ENCODE assay signal across 8 mouse cellular contexts in the genomic region with DNA sequence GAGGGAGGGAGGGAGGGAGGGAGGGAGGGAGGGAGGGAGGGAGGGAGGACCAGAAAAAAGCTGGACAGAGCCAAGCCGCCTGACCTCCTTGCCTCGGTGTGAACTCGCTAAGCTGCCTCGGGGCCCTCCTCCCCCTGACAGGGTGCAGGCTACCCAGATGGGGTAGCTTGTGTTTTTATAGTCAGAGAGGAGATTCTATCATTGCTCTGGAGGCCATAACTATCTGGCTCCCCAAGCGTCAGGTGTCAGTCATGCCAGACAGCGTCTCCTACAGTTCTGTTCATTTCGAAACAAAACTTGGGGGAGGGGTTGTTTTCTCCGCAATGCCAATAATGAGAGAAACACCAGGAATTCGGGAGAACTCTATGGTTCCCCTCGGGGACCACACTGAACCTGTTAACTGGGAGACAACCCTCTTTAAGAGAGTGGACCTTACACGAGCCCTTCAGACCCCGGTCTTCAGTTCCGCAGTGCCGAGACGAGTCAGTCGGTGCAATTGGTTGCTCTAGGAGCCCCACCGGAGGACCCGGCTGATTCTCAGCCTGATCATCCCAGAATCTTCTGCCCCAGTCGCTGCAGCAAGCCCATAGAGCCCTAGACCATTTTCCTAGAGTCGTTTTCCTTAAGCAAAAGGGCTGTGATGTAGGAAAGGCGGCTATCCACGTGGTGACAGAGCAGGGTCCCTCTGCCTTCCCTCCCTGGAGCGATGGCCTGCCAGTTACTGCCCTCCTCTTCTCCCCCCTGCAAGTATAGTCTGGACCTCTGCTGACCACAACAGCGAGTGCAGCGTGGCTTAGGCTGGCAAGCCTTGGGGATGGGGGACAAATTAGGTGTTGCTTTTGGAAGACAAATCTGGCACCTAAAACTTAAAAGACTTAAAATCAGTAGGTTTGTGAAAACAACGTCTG. TPM values are rescaled to one million over a fixed set of nuclear protein-coding genes. Genes with fewer than 3 reads are reported as not detected.
DNase-seq lines count a peak whose midpoint lies in the region; ATAC-seq and TF ChIP-seq lines count a peak whose summit lies in the region.

No protein-coding gene starts in this region.

- H3K27ac ChIP-seq in heart, postnatal 0 days (ENCODE audit: low read depth) = no peak overlapping the region
- no peak overlapping the region for H3K27ac ChIP-seq in liver, embryonic 16.5 days (ENCODE audit: low read length)

- peaks cover 72% of the 10 kb centered on the region for H3K27me3 ChIP-seq in megakaryocyte, embryonic 14.5 days (replicated peaks)
- peaks cover 61% of the 10 kb centered on the region for H3K27me3 ChIP-seq in heart, postnatal 0 days (ENCODE audit: control insufficient read depth, insufficient read depth, low read length)
- peaks cover 55% of the 10 kb centered on the region for H3K27me3 ChIP-seq in liver, embryonic 16.5 days (ENCODE audit: control insufficient read depth, insufficient read depth, low read depth, low read length)

- H3K4me3 ChIP-seq in megakaryocyte, embryonic 14.5 days (replicated peaks) = peak overlapping the region; percentile 89
- peak overlapping the region; percentile 66 for H3K4me3 ChIP-seq in heart, postnatal 0 days (ENCODE audit: low read depth, low read length)
- H3K4me3 ChIP-seq in liver, embryonic 16.5 days (ENCODE audit: low read depth, low read length) = peak overlapping the region; percentile 37

- H3K4me2 ChIP-seq in heart, postnatal 0 days (ENCODE audit: low read depth, low read length) = peak overlapping the region; percentile 100
- peak overlapping the region; percentile 50 for H3K4me2 ChIP-seq in liver, embryonic 16.5 days (ENCODE audit: low read depth, low read length)

- WGBS in heart, postnatal 0 days = 2% methylated on average over 26 of the region's 26 CpGs
- under 1% methylated on average over 26 of the region's 26 CpGs for WGBS in liver, embryonic 16.5 days (ENCODE audit: insufficient replicate concordance)

- peaks cover 47% of the 10 kb centered on the region for H3K4me1 ChIP-seq in megakaryocyte, embryonic 14.5 days
- H3K4me1 ChIP-seq in heart, postnatal 0 days (ENCODE audit: control insufficient read depth, insufficient read depth) = peaks cover 10% of the 10 kb centered on the region
- no peaks in the 10 kb centered on the region; the same call in 1 of the 2 replicates for H3K4me1 ChIP-seq in liver, embryonic 16.5 days (ENCODE audit: control insufficient read depth, low read depth, low read length)

- DNase-seq in heart, postnatal 0 days (ENCODE audit: low spot score) = no peak
- no peak for DNase-seq in frontal cortex, adult 2 months (ENCODE audit: extremely low spot score in 1 of 2, low spot score in 1 of 2)
- DNase-seq in B cell, adult 2 months = no peak
- no peak for DNase-seq in thymus, adult 18-20 months
- no peak for DNase-seq in layer of hippocampus, adult 11-12 months (ENCODE audit: low spot score)

- TF ChIP-seq CTCF in heart, postnatal 0 days (IDR thresholded peaks at IDR 0.05; ENCODE audit: low read depth) = no peak

- H3K36me3 ChIP-seq in megakaryocyte, embryonic 14.5 days (replicated peaks; ENCODE audit: low read length) = no peaks in the 10 kb centered on the region
- H3K36me3 ChIP-seq in heart, postnatal 0 days (replicated peaks; ENCODE audit: control insufficient read depth, insufficient read depth, low read length) = no peaks in the 10 kb centered on the region
- no peaks in the 10 kb centered on the region for H3K36me3 ChIP-seq in liver, embryonic 16.5 days (ENCODE audit: control insufficient read depth, insufficient read depth)

- no peak for TF ChIP-seq EP300 in heart, postnatal 0 days (IDR thresholded peaks at IDR 0.05; ENCODE audit: low read depth)

- ATAC-seq in megakaryocyte, adult 5-6 weeks (ENCODE audit: poor library complexity, severe bottlenecking) = no peak
- no peak for ATAC-seq in heart, postnatal 0 days (ENCODE audit: insufficient read depth, low read depth)
- ATAC-seq in liver, embryonic 16.5 days (ENCODE audit: low read depth) = no peak

- no peak overlapping the region for H3K9ac ChIP-seq in heart, postnatal 0 days (replicated peaks; ENCODE audit: low read depth, low read length)
- no peak overlapping the region for H3K9ac ChIP-seq in liver, embryonic 16.5 days (ENCODE audit: low read depth, low read length)

- H3K9me3 ChIP-seq in megakaryocyte, embryonic 14.5 days = no peaks in the 10 kb centered on the region
- H3K9me3 ChIP-seq in heart, postnatal 0 days (replicated peaks; ENCODE audit: control insufficient read depth, low read length) = no peaks in the 10 kb centered on the region
- no peaks in the 10 kb centered on the region for H3K9me3 ChIP-seq in liver, embryonic 16.5 days (replicated peaks; ENCODE audit: control insufficient read depth, low read length)

RNA-seq across cellular contexts. Expression of a gene that starts 1.2 kb away (rescaled TPM):
- polyA plus RNA-seq in megakaryocyte, embryonic 14.5 days (2012; ENCODE audit: insufficient read depth, low replicate concordance) = not detected in 2 replicates
- not detected in 2 replicates for total RNA-seq in megakaryocyte, adult 5-6 weeks (2015)
- not detected in 2 replicates for total RNA-seq in megakaryocyte, adult 5-6 weeks (2017)
- 1.8 and 3.2 TPM in 2 replicates for total RNA-seq in heart, postnatal 0 days (2014; rRNA removed; ENCODE audit: low replicate concordance)
- 0.19 and 0.23 TPM in 2 replicates for polyA plus RNA-seq in heart, postnatal 0 days (2015; fragmentation: Nextera tagmentation; extraction: Ambion mirVana)
- polyA plus RNA-seq in liver, embryonic 16.5 days (2015; fragmentation: Nextera tagmentation; extraction: Ambion mirVana) = 0.08 TPM in 2 replicates
- 0.06 and 0.11 TPM in 2 replicates for polyA plus RNA-seq in frontal cortex, adult 2 months (2012; rRNA removed)

RNA-seq across cellular contexts. Expression of a gene that starts 59.9 kb away (rescaled TPM):
- not detected in 2 replicates for polyA plus RNA-seq in megakaryocyte, embryonic 14.5 days (2012; ENCODE audit: insufficient read depth, low replicate concordance)
- 3.3 and 6.8 TPM in 2 replicates for total RNA-seq in megakaryocyte, adult 5-6 weeks (2015)
- 2.7 and 2.8 TPM in 2 replicates for total RNA-seq in megakaryocyte, adult 5-6 weeks (2017)
- 3.2 and 6.0 TPM in 2 replicates for total RNA-seq in heart, postnatal 0 days (2014; rRNA removed; ENCODE audit: low replicate concordance)
- 8.6 and 10.4 TPM in 2 replicates for polyA plus RNA-seq in heart, postnatal 0 days (2015; fragmentation: Nextera tagmentation; extraction: Ambion mirVana)
- 2.1 and 2.8 TPM in 2 replicates for polyA plus RNA-seq in liver, embryonic 16.5 days (2015; fragmentation: Nextera tagmentation; extraction: Ambion mirVana)
- polyA plus RNA-seq in frontal cortex, adult 2 months (2012; rRNA removed) = 32.7 and 38.5 TPM in 2 replicates

Comparison
In these comparisons a context has a peak if more than half of its experiments do, and no peak if none do; other contexts are left out.
1. H3K4me3 ChIP-seq: peak in every context shown above with its lines; median percentile 89 in megakaryocyte, embryonic 14.5 days; 66 in heart, postnatal 0 days; 37 in liver, embryonic 16.5 days.